Mouse (Mus musculus): ENCODE measurements around the gene Trmt2a. TPM values are rescaled to one million over a fixed set of nuclear protein-coding genes. Genes with fewer than 3 reads are reported as not detected.

Trmt2a gene
- polyA plus RNA-seq, 1 experiment from 2014 or later = 118 TPM

DNA sequence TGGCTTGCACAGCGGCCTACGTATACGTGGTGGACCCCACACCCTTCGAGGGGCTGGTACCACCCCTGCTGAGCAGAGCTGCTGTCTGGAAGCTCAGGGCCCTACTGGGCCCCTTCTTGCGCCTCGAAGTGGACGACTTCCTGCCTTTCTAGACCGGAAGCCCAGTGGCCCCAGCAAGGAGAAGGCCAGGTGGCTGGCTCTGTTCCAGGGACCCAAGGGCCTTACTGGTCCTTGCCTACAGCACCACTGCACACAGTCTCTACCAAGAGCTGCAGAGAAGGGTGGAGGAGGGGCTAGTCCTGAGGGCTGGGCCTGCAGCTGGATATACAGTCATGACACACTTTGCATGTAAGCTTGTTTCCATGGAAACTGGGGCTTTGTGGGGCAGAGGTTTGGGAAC lies 28.5 kb upstream of the Trmt2a start:
- H3K4me2 ChIP-seq = no peak overlapping the region
- no peak overlapping the region for H3K4me3 ChIP-seq (replicated peaks)
- peak; percentile 45; the same call in 1 of the 2 replicates for ATAC-seq (ENCODE audit: low FRiP score)
- peak overlapping the region; percentile 57; the same call in 1 of the 2 replicates for H3K27ac ChIP-seq
- no peak overlapping the region for H3K9ac ChIP-seq
- H3K4me1 ChIP-seq = peaks cover 31% of the 10 kb centered on the region
- 64% methylated on average over 8 of the region's 8 CpGs for WGBS
- H3K9me3 ChIP-seq = no peaks in the 10 kb centered on the region
- no peaks in the 10 kb centered on the region for H3K27me3 ChIP-seq
- peaks cover 40% of the 10 kb centered on the region for H3K36me3 ChIP-seq (replicated peaks)

DNA sequence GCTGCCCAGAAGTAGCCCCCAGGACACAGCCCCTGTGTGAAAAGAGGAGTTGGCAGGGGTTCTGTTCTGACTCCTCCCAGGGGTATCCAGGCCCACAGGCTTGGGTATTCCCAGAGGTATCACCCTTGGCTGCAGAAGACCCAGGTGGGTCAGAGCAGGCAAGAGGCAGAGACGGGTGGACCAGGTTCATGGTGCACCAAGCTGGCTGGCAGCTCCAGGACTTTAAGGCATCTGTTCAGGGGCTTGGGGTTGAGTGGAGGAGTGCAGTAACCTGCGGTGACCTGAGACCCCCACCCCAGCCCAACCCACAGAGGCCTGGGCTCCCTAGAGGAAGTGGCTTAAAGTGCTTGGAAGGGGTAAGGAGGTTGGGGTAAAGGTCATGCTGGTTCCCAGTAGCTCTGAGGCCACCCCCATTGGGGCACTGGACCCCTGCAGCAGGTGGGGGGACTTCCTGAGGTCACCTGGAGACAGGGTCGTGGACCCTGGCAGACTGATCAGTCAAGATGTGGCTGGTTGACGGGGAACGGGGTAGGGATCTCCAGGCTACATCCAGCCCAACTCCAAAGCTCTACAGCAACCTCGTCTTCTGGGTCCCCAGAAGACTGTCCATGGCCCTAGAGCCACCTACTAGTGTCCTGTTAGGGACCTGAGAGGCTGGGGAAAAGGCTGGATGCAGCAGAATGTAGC lies 27.5 kb upstream of the Trmt2a start:
- H3K4me1 ChIP-seq = peaks cover 24% of the 10 kb centered on the region
- H3K27me3 ChIP-seq = no peaks in the 10 kb centered on the region
- no peak overlapping the region for H3K27ac ChIP-seq
- H3K9me3 ChIP-seq = no peaks in the 10 kb centered on the region
- 88% methylated on average over 6 of the region's 6 CpGs for WGBS
- H3K36me3 ChIP-seq (replicated peaks) = peaks cover 50% of the 10 kb centered on the region
- H3K4me3 ChIP-seq (replicated peaks) = no peak overlapping the region
- no peak for ATAC-seq (ENCODE audit: low FRiP score)
- no peak overlapping the region for H3K4me2 ChIP-seq
- H3K9ac ChIP-seq = no peak overlapping the region

DNA sequence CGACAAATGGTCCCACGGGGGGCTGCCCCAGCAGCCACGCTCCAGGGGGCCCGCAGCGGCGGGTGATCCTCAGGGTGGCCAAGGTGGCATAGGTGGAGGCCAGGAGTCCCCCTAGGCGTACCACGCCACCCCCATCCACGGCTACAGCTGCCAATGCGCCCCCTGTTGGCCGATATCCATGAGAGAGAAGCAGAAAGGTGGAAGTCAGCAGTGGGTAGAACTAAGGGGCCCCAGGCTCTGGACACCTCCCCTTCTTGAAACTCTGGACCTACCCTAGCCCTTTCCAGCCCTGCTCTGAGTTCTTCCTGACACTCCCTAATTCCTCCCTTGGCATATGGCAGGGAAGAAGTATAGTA lies 27.0 kb upstream of the Trmt2a start:
- WGBS = 85% methylated on average over 11 of the region's 11 CpGs
- no peak overlapping the region for H3K4me2 ChIP-seq
- no peak overlapping the region for H3K9ac ChIP-seq
- H3K4me1 ChIP-seq = peaks cover 20% of the 10 kb centered on the region
- no peak for ATAC-seq (ENCODE audit: low FRiP score)
- no peak overlapping the region for H3K4me3 ChIP-seq (replicated peaks)
- H3K27ac ChIP-seq = no peak overlapping the region
- no peaks in the 10 kb centered on the region for H3K9me3 ChIP-seq
- peaks cover 55% of the 10 kb centered on the region for H3K36me3 ChIP-seq (replicated peaks)
- no peaks in the 10 kb centered on the region for H3K27me3 ChIP-seq

DNA sequence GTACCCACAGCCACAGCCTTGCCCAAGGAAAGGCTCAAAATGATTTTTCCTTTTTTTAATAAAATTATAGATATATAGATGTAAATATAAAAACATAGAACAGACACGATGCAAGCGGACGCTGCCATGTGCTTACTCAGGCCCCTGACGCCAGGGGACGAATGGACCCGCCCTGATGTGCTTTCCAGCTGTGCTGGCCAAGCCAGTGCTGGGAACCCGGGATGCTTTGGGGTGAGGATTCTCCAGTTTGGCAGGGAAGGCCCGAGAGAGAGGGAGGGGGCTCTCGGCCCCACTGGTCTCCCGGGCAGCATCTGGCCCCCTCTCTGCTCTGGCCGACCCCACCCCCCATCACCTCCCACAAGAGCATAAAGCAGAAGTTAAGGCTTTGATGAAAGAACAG lies 26.3 kb upstream of the Trmt2a start:
- ATAC-seq (ENCODE audit: low FRiP score) = no peak
- Histone ChIP-seq H3K27ac (no peak overlapping the region), H3K4me1 (peaks cover 20% of the 10 kb centered on the region), H3K4me3 (replicated peaks) (no peak overlapping the region), H3K4me2 (no peak overlapping the region), H3K27me3 (no peaks in the 10 kb centered on the region), H3K9me3 (no peaks in the 10 kb centered on the region), H3K36me3 (replicated peaks) (peaks cover 62% of the 10 kb centered on the region), H3K9ac (no peak overlapping the region)
- 86% methylated on average over 11 of the region's 11 CpGs for WGBS

DNA sequence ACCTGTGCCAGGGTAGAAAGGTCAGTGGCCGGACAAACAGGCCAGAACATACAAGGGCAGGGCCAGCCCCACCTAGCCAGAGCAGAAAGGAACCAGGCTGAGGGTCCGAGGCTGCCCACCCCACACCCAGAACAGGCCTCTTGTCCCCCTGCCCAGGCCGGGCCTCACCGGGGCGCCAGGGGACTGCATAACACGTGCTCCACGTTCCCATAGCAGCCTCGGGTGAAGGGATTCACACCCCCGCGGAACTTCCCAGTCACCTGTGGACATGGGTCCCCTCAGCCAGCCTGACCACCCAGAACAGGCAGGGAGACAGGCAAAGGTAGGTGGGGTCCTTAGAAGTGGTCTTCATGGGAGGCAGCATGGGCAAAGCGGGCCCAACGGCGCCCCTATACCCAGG lies 21.3 kb upstream of the Trmt2a start:
- Histone ChIP-seq H3K27ac (no peak overlapping the region), H3K9ac (no peak overlapping the region), H3K4me2 (no peak overlapping the region), H3K9me3 (no peaks in the 10 kb centered on the region), H3K4me1 (peaks cover 15% of the 10 kb centered on the region), H3K4me3 (replicated peaks) (no peak overlapping the region), H3K27me3 (no peaks in the 10 kb centered on the region), H3K36me3 (replicated peaks) (peaks cover 66% of the 10 kb centered on the region)
- 0 out of 2 replicates have a peak, but pooled peaks have one; percentile 12 for ATAC-seq (ENCODE audit: low FRiP score)
- 93% methylated on average over 13 of the region's 13 CpGs for WGBS

DNA sequence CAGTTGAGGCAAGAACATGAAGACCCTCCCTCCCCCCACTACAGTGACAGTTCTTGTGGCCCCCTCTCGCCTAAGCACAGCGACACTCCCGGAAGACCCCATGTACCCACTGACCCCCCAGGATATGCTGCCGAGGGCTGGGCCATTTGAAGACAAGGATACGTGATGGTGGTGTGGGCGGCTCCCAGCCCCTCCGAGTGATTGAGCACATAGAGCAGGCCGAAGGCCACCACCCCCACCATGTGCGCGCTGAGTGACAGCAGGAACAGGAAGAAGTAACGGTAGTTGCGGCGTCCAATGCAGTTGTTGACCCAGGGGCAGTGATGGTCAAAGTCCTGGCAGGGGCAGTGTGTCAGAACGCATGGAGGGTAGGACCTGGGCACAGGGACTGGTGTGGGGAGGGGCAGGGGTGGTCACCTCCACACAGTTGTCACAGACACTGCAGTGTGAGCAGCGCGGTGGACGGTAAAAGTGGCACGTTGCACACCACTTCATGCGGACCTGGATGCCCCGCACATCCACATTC lies 20.5 kb upstream of the Trmt2a start:
- H3K27me3 ChIP-seq = no peaks in the 10 kb centered on the region
- no peak overlapping the region for H3K4me3 ChIP-seq (replicated peaks)
- H3K27ac ChIP-seq = no peak overlapping the region
- H3K36me3 ChIP-seq (replicated peaks) = peaks cover 59% of the 10 kb centered on the region
- ATAC-seq (ENCODE audit: low FRiP score) = no peak
- H3K9ac ChIP-seq = no peak overlapping the region
- H3K9me3 ChIP-seq = no peaks in the 10 kb centered on the region
- H3K4me2 ChIP-seq = no peak overlapping the region
- H3K4me1 ChIP-seq = peaks cover 15% of the 10 kb centered on the region
- WGBS = 97% methylated on average over 20 of the region's 20 CpGs

DNA sequence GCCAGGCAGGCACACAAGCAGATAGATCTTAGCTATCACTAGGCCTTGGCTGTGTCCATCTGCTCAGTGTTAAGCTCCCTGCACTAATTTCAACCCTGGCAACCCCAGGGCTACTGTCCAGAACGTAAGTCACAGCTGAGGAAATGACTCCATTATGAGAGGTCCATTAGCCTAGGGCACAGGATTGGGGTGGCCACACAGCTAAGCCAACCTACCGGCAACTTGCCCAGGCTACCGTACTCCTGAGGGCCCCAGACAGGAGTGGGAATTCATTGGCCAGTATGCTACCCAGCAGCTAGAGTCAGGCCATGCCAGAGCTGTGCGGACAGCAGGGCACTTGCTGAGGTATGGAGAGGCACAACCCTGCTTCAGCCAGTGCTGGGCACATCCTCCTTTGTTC lies 19.6 kb upstream of the Trmt2a start:
- H3K27me3 ChIP-seq = no peaks in the 10 kb centered on the region
- no peak overlapping the region for H3K27ac ChIP-seq
- WGBS = 90% methylated on average over 4 of the region's 4 CpGs
- H3K9me3 ChIP-seq = no peaks in the 10 kb centered on the region
- no peak for ATAC-seq (ENCODE audit: low FRiP score)
- H3K36me3 ChIP-seq (replicated peaks) = peaks cover 50% of the 10 kb centered on the region
- no peak overlapping the region for H3K4me3 ChIP-seq (replicated peaks)
- H3K4me1 ChIP-seq = peaks cover 22% of the 10 kb centered on the region
- H3K4me2 ChIP-seq = no peak overlapping the region
- no peak overlapping the region for H3K9ac ChIP-seq

DNA sequence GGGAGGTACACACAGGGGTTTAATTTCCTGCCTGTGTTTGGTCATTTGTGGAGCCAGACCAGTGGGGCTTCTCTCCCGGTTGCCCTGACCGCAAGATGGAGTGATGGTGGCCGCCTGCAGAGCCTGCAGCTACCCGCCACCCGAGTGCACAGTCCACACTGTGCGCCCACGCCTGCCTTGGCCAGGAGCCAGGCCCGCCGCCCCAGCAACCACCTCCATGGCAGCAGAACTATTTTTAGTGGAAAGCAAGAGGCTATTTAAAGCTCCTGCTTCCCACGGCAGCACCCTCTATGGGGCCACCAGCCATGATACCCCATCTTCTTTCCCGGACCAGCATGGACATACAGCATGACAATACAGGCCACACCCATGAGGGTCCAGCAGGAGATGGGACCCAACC lies 18.9 kb upstream of the Trmt2a start:
- Histone ChIP-seq H3K4me1 (peaks cover 29% of the 10 kb centered on the region), H3K9ac (no peak overlapping the region), H3K4me2 (no peak overlapping the region), H3K4me3 (replicated peaks) (no peak overlapping the region), H3K36me3 (replicated peaks) (peaks cover 42% of the 10 kb centered on the region), H3K27ac (no peak overlapping the region), H3K27me3 (no peaks in the 10 kb centered on the region), H3K9me3 (no peaks in the 10 kb centered on the region)
- 78% methylated on average over 11 of the region's 11 CpGs for WGBS
- ATAC-seq (ENCODE audit: low FRiP score) = peak; percentile 37; the same call in 1 of the 2 replicates

DNA sequence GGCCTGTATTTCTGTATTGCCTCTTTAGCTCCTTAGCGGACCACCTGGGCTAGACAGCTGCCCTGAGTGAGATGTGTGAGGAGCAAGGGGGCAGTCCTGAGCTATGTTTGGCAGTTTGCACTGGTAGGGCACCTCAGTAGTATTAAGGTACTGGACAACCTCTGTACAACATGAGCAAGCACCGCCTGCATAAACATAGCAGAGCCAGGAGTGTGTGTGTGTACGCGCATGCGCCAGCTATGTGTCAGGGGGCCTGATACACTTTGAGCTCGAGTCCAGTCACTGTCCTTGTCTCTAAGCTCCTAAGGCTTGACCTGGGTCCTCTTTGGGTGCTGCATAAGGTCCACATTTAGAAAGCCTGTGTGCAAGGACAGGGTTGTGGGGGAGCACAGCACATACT lies 17.9 kb upstream of the Trmt2a start:
- no peak overlapping the region for H3K9ac ChIP-seq
- no peak for ATAC-seq (ENCODE audit: low FRiP score)
- H3K27me3 ChIP-seq = no peaks in the 10 kb centered on the region
- no peak overlapping the region for H3K27ac ChIP-seq
- no peak overlapping the region for H3K4me3 ChIP-seq (replicated peaks)
- WGBS = 91% methylated on average over 6 of the region's 6 CpGs
- H3K36me3 ChIP-seq (replicated peaks) = peaks cover 32% of the 10 kb centered on the region
- H3K4me2 ChIP-seq = no peak overlapping the region
- no peaks in the 10 kb centered on the region for H3K9me3 ChIP-seq
- H3K4me1 ChIP-seq = peaks cover 33% of the 10 kb centered on the region

DNA sequence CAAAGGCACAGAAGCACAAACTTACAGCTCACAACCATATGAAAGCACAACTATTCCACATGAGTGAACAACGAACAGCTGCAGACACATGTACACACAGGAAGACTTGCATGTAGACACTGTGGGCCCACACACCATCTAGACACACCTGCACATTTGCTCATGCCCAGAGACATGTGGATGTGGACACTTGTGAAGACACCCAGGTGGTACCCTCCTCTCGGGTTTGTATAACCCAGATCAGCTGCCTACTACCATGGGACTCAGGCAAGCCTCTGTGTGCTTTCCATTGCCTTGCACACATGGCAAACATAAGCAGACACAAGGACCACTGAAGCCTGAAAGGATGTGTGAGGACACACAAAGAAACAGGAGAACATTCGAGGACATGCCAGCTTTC lies 17.4 kb upstream of the Trmt2a start:
- no peak overlapping the region for H3K27ac ChIP-seq
- no peaks in the 10 kb centered on the region for H3K27me3 ChIP-seq
- H3K9me3 ChIP-seq = no peaks in the 10 kb centered on the region
- no peak for ATAC-seq (ENCODE audit: low FRiP score)
- peaks cover 28% of the 10 kb centered on the region for H3K36me3 ChIP-seq (replicated peaks)
- H3K4me2 ChIP-seq = no peak overlapping the region
- no peak overlapping the region for H3K4me3 ChIP-seq (replicated peaks)
- H3K4me1 ChIP-seq = peaks cover 37% of the 10 kb centered on the region
- WGBS = 92% methylated on average over 3 of the region's 3 CpGs
- no peak overlapping the region for H3K9ac ChIP-seq

DNA sequence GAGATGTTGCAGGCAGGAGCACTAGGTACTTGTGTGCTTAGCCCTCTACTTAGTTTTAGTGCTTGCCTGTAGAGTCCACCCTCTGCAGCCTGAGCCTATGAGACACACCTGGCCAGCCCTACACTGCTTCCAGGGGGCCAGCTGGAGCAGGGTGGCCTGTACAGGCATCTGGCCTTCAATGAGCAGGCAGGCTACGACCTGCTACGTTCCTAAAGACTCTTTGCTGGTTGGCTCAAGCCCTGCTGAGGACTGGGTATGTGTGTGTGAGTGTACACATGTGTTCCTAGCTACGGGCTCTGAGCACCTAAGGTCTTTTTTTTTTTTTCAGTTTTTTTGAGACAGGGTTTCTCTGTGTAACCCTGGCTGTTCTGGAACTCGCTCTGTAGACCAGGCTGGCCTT lies 17.0 kb upstream of the Trmt2a start:
- H3K4me3 ChIP-seq (replicated peaks) = no peak overlapping the region
- H3K36me3 ChIP-seq (replicated peaks) = peaks cover 24% of the 10 kb centered on the region
- no peaks in the 10 kb centered on the region for H3K27me3 ChIP-seq
- H3K4me2 ChIP-seq = no peak overlapping the region
- H3K9me3 ChIP-seq = no peaks in the 10 kb centered on the region
- no peak for ATAC-seq (ENCODE audit: low FRiP score)
- H3K9ac ChIP-seq = no peak overlapping the region
- peaks cover 41% of the 10 kb centered on the region for H3K4me1 ChIP-seq
- H3K27ac ChIP-seq = no peak overlapping the region
- WGBS = 89% methylated on average over 4 of the region's 4 CpGs

DNA sequence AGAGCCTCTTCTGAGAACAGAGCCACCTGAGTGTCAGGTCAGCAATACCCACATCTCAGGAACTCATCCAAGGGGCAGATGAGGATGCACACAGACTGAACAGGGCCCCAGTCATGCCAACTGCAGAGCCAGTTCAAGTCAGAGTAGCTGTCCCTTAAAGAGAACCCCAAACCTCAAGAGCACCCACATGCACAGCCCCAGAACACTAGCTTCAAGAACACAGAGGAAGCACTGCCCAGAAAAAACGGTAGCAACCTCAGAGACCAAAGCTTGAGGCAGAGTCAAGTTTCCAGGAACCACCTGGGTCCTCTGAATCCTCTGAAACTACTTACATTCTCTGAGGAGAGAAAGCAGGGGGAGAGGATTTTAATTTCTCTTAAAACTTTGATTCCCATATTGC lies 15.0 kb upstream of the Trmt2a start:
- Histone ChIP-seq H3K4me3 (replicated peaks) (no peak overlapping the region), H3K9ac (peak overlapping the region; percentile 93; the same call in 1 of the 2 replicates), H3K27ac (no peak overlapping the region), H3K4me2 (peak overlapping the region; percentile 78; the same call in 1 of the 2 replicates), H3K4me1 (peaks cover 43% of the 10 kb centered on the region), H3K36me3 (replicated peaks) (peaks cover 15% of the 10 kb centered on the region), H3K27me3 (no peaks in the 10 kb centered on the region), H3K9me3 (no peaks in the 10 kb centered on the region)
- ATAC-seq (ENCODE audit: low FRiP score) = no peak
- 48% methylated on average over 1 of the region's 1 CpGs for WGBS
